ENCODE assay signal across 32 mouse cellular contexts in genomic region chr14:48187100-48187499, GRCm38 (mm10).
"Had no signal": no experiment of that assay in that cellular context is flagged by ENCODE, and none has a peak within 500 bp of the region (broad histone marks: within the 10 kb centered on the region; RNA-seq: fewer than 3 reads in every experiment).

No protein-coding gene starts in this region.

- H3K9ac ChIP-seq: heart, embryonic 13.5 days; heart, embryonic 15.5 days; hindbrain, embryonic 12.5 days; hindbrain, embryonic 13.5 days; hindbrain, embryonic 14.5 days; hindbrain, embryonic 15.5 days; intestine, embryonic 15.5 days; kidney, embryonic 15.5 days had no signal

- ATAC-seq: hindbrain, embryonic 16.5 days; hindbrain, postnatal 0 days; inflammation-experienced regulatory T-cells, adult 6 months; intestine, embryonic 15.5 days; intestine, embryonic 16.5 days; intestine, postnatal 0 days had no signal

- H3K4me2 ChIP-seq: heart, embryonic 13.5 days; heart, embryonic 15.5 days; hindbrain, embryonic 12.5 days; hindbrain, embryonic 13.5 days; hindbrain, embryonic 14.5 days; hindbrain, embryonic 15.5 days; intestine, embryonic 15.5 days; kidney, embryonic 15.5 days had no signal

- H3K9me3 ChIP-seq: heart, embryonic 15.5 days; hindbrain, embryonic 15.5 days; intestine, embryonic 15.5 days had no signal

- H3K27ac ChIP-seq: heart, embryonic 13.5 days; heart, embryonic 15.5 days; hindbrain, embryonic 10.5 days; hindbrain, embryonic 12.5 days; hindbrain, embryonic 13.5 days; hindbrain, embryonic 14.5 days; hindbrain, embryonic 15.5 days; hindbrain, postnatal 0 days; intestine, embryonic 15.5 days; kidney, embryonic 15.5 days; kidney, postnatal 0 days; layer of hippocampus, adult 2 months; left cerebral cortex, adult 2 months had no signal

- H3K27me3 ChIP-seq: heart, embryonic 15.5 days; hindbrain, embryonic 12.5 days; hindbrain, embryonic 13.5 days; hindbrain, embryonic 15.5 days; intestine, embryonic 15.5 days; kidney, embryonic 15.5 days had no signal

- DNase-seq: heart, postnatal 10 days; heart, postnatal 14 days; heart, postnatal 36 days; heart, postnatal 4 days; kidney, adult 11 months; kidney, adult 18-20 months; kidney, adult 2 months; kidney, adult 8-10 months; kidney, adult 9 months; kidney, postnatal 10 days; kidney, postnatal 14 days; kidney, postnatal 36 days; kidney, postnatal 4 days; layer of hippocampus, adult 9-11 months; layer of hippocampus, postnatal 36 days had no signal

- H3K36me3 ChIP-seq: heart, embryonic 15.5 days; hindbrain, embryonic 15.5 days; intestine, embryonic 15.5 days had no signal

- H3K4me1 ChIP-seq: heart, embryonic 15.5 days; hindbrain, embryonic 15.5 days had no signal

- H3K4me3 ChIP-seq: heart, embryonic 13.5 days; heart, embryonic 15.5 days; hindbrain, embryonic 10.5 days; hindbrain, embryonic 12.5 days; hindbrain, embryonic 13.5 days; hindbrain, embryonic 15.5 days; intestine, embryonic 15.5 days; kidney, embryonic 15.5 days; layer of hippocampus, adult 2 months; left cerebral cortex, adult 2 months had no signal
